Mouse (Mus musculus) midbrain, embryonic 12.5 days (tissue): ENCODE measurements around the gene Dhx8. TPM values are rescaled to one million over a fixed set of nuclear protein-coding genes. Genes with fewer than 3 reads are reported as not detected.

Experiments used
- ATAC-seq: fragments of 200-750 bp; cut with Nextera tagmentation; 2 replicates; pipeline ENCODE4 v1.8.0; 2017; ENCODE audit warnings: low read depth, moderate TSS enrichment, moderate library complexity; ENCODE audit not compliant: low FRiP score
- H3K27ac ChIP-seq: fragments of 300-500 bp; sonication (generic); replicated peaks from 2 replicates; pipeline ENCODE4 v1.5.1; 2016; ENCODE audit warnings: mild to moderate bottlenecking
- H3K27me3 ChIP-seq: fragments of 300-500 bp; sonication (generic); 2 replicates; pipeline ENCODE4 v1.6.1; 2016; ENCODE audit warnings: mild to moderate bottlenecking
- H3K36me3 ChIP-seq: fragments of 300-500 bp; sonication (generic); 2 replicates; pipeline ENCODE4 v1.6.1; 2016
- H3K4me1 ChIP-seq: fragments of 300-500 bp; sonication (generic); 2 replicates; pipeline ENCODE4 v1.6.1; 2016
- H3K4me2 ChIP-seq: fragments of 300-500 bp; sonication (generic); replicated peaks from 2 replicates; pipeline ENCODE4 v1.6.1; 2016; ENCODE audit warnings: mild to moderate bottlenecking, moderate library complexity
- H3K4me3 ChIP-seq: fragments of 300-500 bp; sonication (generic); 2 replicates; pipeline ENCODE4 v1.5.1; 2016; ENCODE audit warnings: mild to moderate bottlenecking
- H3K9ac ChIP-seq: fragments of 300-500 bp; sonication (generic); replicated peaks from 2 replicates; pipeline ENCODE4 v1.6.1; 2016; ENCODE audit warnings: mild to moderate bottlenecking, moderate library complexity
- H3K9me3 ChIP-seq: fragments of 300-500 bp; sonication (generic); 2 replicates; pipeline ENCODE4 v1.6.1; 2016; ENCODE audit warnings: mild to moderate bottlenecking
- WGBS: fragments of 180-500 bp; shearing (Covaris S2); methylation state at CpG from one replicate; pipeline ENCODE4 v1.1.7; 2016; 5-methylcytosine and 5-hydroxymethylcytosine counted together
- polyA plus RNA-seq: library from polyadenylated mRNA; unstranded; fragments of >200 nt; fragmentation: Nextera tagmentation; extraction: Ambion mirVana; gene quantifications from 2 replicates; pipeline ENCODE4 v1.2.1, GENCODE M21; 2016

The Dhx8 gene
- polyA plus RNA-seq, 1 experiment from 2014 or later, result 46.9 TPM

DNA sequence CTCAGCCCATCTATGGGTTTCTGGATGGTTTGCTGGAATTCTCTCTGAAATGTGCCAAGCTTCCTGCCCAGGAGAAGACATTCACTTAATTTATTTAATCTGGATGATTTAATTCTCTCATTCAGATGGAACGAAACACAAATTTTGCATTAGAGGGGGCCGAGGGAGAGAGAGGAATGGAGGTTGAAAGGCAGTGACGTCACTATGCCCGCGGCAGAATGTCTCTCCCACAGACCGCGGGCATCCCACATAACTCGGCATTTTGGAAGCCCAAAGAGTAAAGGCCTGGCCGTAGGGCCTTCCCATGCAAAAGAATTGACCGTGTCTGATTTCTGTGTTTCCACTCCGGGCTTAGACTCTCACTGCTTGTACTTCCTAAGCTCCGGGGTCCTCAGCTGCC is 74.0 kb downstream of the Dhx8 start:
- 0 out of 2 replicates have a peak, but pooled peaks cover 3% of the 10 kb centered on the region for H3K4me1 ChIP-seq
- H3K4me3 ChIP-seq, result no peak overlapping the region
- H3K9ac ChIP-seq, result no peak overlapping the region
- no peak overlapping the region for H3K4me2 ChIP-seq
- H3K27me3 ChIP-seq, result peaks cover 21% of the 10 kb centered on the region
- H3K36me3 ChIP-seq, result no peaks in the 10 kb centered on the region
- WGBS, result 66% methylated on average over 12 of the region's 12 CpGs
- no peak overlapping the region for H3K27ac ChIP-seq
- H3K9me3 ChIP-seq, result no peaks in the 10 kb centered on the region
- no peak for ATAC-seq

DNA sequence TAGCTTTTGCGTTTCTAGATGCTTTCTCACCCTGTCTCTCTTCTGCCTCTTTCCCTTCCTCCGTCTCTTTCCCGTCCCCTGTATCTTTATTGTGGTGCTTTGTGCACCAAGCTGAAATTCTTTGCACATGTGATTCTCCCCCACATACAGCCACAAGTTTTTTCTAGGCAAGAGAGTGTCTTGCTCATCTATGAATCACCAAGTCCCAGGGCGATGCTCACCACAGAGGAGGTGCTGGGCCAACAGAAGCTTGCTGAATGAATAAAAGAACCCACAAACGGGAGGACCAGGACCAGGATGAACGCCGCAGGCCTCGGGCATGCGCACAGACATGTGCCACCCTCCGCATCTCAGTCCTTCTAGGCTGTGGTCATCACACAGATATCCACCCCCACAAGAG is 74.5 kb downstream of the Dhx8 start:
- no peak for ATAC-seq
- Histone ChIP-seq H3K4me2 (no peak overlapping the region), H3K4me1 (0 out of 2 replicates have a peak, but pooled peaks cover 3% of the 10 kb centered on the region), H3K36me3 (no peaks in the 10 kb centered on the region), H3K9me3 (no peaks in the 10 kb centered on the region), H3K9ac (no peak overlapping the region), H3K27ac (no peak overlapping the region), H3K27me3 (peaks cover 17% of the 10 kb centered on the region), H3K4me3 (no peak overlapping the region)
- WGBS, result 87% methylated on average over 10 of the region's 10 CpGs

DNA sequence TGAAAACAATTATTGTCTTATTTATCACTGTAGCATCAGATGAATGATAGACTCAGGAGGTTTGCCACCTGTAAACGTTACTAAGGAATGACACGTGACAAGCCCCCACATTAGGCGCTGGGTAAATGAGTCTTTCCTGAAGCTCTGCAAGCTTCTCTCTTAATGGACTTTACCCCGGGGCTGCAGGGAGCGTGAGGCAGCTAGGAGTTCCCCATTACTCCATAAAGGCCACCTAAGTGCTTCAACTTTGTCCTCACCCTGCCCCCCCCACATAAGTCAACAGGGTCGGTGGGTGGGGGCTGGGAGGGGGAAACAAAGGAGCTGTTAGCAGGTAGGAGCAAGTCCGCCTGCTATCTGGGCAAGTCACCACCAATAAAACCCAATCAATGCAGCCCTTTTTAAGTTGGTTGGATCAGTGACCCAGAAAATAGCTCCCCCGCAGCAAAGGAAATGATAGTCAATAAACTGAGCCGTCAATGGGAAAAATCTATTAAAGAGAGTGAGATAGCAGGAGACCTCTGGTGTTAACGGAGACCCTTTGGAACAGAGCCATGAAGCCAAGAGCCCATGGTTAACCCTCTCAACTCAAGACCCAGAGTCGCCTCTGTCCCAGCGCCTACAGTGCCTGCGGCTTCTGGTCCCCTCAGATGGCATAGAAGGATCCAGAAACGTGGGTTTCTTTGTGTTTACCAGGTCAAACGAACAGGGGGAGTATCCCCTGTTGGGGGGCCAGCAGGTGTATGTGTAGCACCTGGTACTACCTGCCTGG is 76.5 kb downstream of the Dhx8 start:
- Histone ChIP-seq H3K9ac (no peak overlapping the region), H3K9me3 (no peaks in the 10 kb centered on the region), H3K4me1 (0 out of 2 replicates have a peak, but pooled peaks cover 7% of the 10 kb centered on the region), H3K4me3 (no peak overlapping the region), H3K4me2 (no peak overlapping the region), H3K27me3 (peaks cover 26% of the 10 kb centered on the region), H3K36me3 (no peaks in the 10 kb centered on the region), H3K27ac (no peak overlapping the region)
- ATAC-seq, result no peak
- 44% methylated on average over 15 of the region's 15 CpGs for WGBS

DNA sequence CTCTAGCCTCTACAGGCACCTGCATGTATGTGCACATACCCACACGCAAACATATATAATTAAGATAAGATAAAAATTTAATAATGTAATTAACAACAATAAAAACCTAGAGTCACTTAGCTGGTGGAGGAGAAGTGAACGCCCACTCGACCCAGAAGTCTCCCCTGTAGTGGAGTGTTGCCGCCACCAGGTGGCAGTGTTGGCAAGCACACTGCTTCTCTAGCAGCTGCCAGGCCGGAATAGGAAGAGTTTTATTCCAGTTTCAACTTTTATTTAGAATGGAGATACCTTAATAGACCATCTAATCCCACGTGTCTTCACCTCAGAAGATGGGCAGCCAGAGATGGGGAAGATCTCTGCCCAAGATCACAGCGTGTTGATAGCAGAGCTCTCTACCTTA is 80.5 kb downstream of the Dhx8 start:
- no peaks in the 10 kb centered on the region for H3K36me3 ChIP-seq
- ATAC-seq, result no peak
- H3K9me3 ChIP-seq, result no peaks in the 10 kb centered on the region
- no peak overlapping the region for H3K27ac ChIP-seq
- H3K9ac ChIP-seq, result no peak overlapping the region
- H3K4me2 ChIP-seq, result no peak overlapping the region
- H3K4me3 ChIP-seq, result no peak overlapping the region
- H3K4me1 ChIP-seq, result peaks cover 23% of the 10 kb centered on the region
- peaks cover 34% of the 10 kb centered on the region for H3K27me3 ChIP-seq
- 3% methylated on average over 7 of the region's 7 CpGs for WGBS

DNA sequence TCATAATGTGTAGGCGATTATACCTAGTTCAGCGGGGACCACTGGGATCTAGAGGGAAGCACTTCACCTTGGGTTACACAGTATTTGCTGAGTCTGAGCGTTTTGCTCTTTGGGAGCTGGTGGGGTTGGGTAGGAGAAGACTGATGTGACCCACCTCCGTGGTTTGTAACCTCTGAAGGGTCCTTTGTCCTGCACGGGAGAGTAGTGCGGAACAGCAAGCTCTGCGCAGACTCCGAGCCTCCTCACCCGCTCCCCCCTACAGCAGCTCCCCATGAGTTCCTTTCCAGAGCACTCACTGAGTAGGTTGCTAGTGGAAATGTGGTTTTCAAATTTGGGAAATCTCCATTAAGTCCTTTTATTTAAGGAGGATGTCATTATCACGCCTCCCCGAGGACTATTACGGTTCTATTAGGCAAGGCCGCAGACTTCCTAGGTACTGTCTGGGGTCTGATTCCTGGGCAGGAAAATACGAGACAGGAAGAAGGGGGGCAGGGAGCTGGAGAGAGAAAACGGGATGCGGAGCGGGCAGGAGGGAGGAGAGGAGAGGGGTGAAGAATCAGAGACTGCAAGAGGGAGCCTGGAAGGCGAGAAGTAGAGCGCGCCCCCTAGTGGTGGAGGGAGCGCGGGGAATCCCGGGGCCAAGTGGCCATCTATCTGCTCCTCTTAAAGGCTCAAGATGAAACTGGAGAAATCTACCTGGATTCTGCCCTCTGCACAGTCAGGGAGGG is 81.8 kb downstream of the Dhx8 start:
- Histone ChIP-seq H3K36me3 (no peaks in the 10 kb centered on the region), H3K4me2 (peak overlapping the region; percentile 47), H3K9ac (peak overlapping the region; percentile 37; the same call in 1 of the 2 replicates), H3K4me1 (peaks cover 19% of the 10 kb centered on the region), H3K27me3 (peaks cover 31% of the 10 kb centered on the region), H3K27ac (no peak overlapping the region), H3K9me3 (no peaks in the 10 kb centered on the region), H3K4me3 (peak overlapping the region; percentile 28)
- WGBS, result 9% methylated on average over 23 of the region's 23 CpGs
- peak; percentile 47; the same call in 1 of the 2 replicates for ATAC-seq

DNA sequence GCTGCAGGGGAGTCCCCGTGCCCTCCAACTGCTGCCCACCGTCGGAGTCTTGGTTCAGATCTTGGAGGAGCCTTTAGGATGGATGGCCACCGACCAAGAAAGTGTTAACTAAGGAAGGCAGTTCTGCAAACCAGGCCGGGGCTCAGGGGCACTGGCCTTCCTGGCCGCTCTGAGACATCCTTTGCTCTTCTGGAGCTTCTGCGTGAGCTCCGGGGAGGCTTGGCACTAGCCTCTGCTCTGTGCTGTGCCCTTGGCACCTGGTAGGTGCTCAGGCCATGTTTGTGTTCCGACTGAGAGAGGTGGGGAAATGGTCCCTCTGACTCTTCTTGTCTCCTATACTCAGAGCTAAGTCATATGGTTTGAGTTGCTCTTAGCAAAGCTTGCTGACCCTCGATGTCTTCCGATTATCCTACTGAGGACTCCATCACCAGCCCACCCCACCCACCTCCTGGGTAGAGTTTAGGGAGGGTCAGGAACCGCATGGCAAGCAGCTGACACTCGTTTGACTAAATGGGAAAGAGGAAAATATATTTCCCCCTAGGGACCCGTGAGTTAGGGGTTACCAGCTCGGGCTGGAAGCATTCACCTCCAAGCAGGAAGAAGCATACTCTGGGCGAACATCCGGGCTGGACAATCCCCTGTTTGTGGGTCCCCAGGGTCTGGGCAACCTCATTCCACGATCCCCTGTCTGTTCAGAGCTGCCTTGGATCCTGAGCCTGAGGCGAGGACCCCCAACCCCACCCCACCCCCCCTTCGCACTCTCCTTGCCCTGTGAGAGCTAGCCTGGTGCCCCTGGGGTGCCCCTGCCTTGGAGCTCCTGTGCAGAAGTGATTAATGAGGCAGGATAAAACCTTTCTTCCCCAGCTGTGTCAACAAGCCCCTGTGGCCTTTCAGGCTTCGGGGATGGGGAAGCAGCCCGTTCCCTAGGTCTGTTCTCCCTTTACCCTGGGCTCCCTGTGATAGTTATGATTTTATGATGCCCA is 82.7 kb downstream of the Dhx8 start:
- Histone ChIP-seq H3K36me3 (no peaks in the 10 kb centered on the region), H3K9ac (no peak overlapping the region), H3K27me3 (peaks cover 26% of the 10 kb centered on the region), H3K27ac (no peak overlapping the region), H3K4me1 (peaks cover 19% of the 10 kb centered on the region), H3K4me2 (peak overlapping the region; percentile 47; the same call in 1 of the 2 replicates), H3K9me3 (0 out of 2 replicates have a peak, but pooled peaks cover 3% of the 10 kb centered on the region), H3K4me3 (no peak overlapping the region)
- 20% methylated on average over 22 of the region's 22 CpGs for WGBS
- ATAC-seq, result no peak

Other genes starting within 250 kb of the Dhx8 start
- 16.1 and 21.1 TPM in 2 replicates for gene Brca1, start 181.0 kb upstream of the Dhx8 start, polyA plus RNA-seq
- gene Nbr1, start 180.8 kb upstream of the Dhx8 start, polyA plus RNA-seq, result 119 and 130 TPM in 2 replicates
- gene Tmem106a, start 150.7 kb upstream of the Dhx8 start, polyA plus RNA-seq, result 3.4 and 4.5 TPM in 2 replicates
- not detected in 2 replicates for gene Gm11634, start 133.7 kb upstream of the Dhx8 start, polyA plus RNA-seq
- 41.9 and 48.9 TPM in 2 replicates for gene Rdm1, start 105.7 kb upstream of the Dhx8 start, polyA plus RNA-seq
- 6.5 and 8.4 TPM in 2 replicates for gene Arl4d, start 67.4 kb upstream of the Dhx8 start, polyA plus RNA-seq
- 4.1 and 4.3 TPM in 2 replicates for gene Etv4, start 52.5 kb downstream of the Dhx8 start, polyA plus RNA-seq
- gene Meox1, start 161.5 kb downstream of the Dhx8 start, polyA plus RNA-seq, result 0.23 TPM in 1 of 2 replicates, not detected in the other
- 0.17 and 0.25 TPM in 2 replicates for gene Sost, start 234.1 kb downstream of the Dhx8 start, polyA plus RNA-seq